Mouse (Mus musculus) kidney, postnatal 25 days (tissue): Measurements from ENCODE around the gene Surf4.

ENCODE experiments used
- DNase-seq, 2 experiments: peaks; one replicate each; pipeline ENCODE4 v3.0.0; 2021; ENCODE audit warnings: mixed read lengths in 2 of 2

The Surf4 gene

GRCm38 (mm10) chr2:26927745-26928476 is 5.8 kb downstream of the Surf4 start:
- DNase-seq = peak; percentile 22 to 66

GRCm38 (mm10) chr2:26921784-26922183 is 11.9 kb downstream of the Surf4 start:
- peak; percentile 56 to 80 for DNase-seq

- DNase-seq = peak; percentile 57 to 86
These were observed 13.4 kb downstream of the Surf4 start for GRCm38 (mm10) chr2:26920190-26920855.

- DNase-seq = no peak
These were observed 14.0 kb downstream of the Surf4 start for GRCm38 (mm10) chr2:26919684-26920083.

- no peak for DNase-seq
These were observed 17.0 kb downstream of the Surf4 start for GRCm38 (mm10) chr2:26916738-26917137.

GRCm38 (mm10) chr2:26915927-26916728 is 17.6 kb downstream of the Surf4 start, which contains the start of the genes Surf2 and Surf1:
Surf2 (plus strand) TSS chr2:26916367.
Surf1 (minus strand) TSS chr2:26916530.
- DNase-seq = peak; percentile 85 to 92

- no peak for DNase-seq
These were observed 19.4 kb downstream of the Surf4 start for GRCm38 (mm10) chr2:26914148-26914941.

GRCm38 (mm10) chr2:26913416-26914147 is 20.1 kb downstream of the Surf4 start:
- DNase-seq = no peak

GRCm38 (mm10) chr2:26912253-26912770 is 21.4 kb downstream of the Surf4 start:
- DNase-seq = no peak

GRCm38 (mm10) chr2:26910994-26911765 is 22.5 kb downstream of the Surf4 start:
- peak; percentile 44 to 71 for DNase-seq

GRCm38 (mm10) chr2:26910124-26910993 is 23.4 kb downstream of the Surf4 start, which contains the start of the genes Med22 and Rpl7a:
Med22 (minus strand) TSS chr2:26910677.
Rpl7a (plus strand) TSS chr2:26910764.
- DNase-seq = peak; percentile 100

GRCm38 (mm10) chr2:26909387-26909784 is 24.3 kb downstream of the Surf4 start:
- DNase-seq = no peak

- peak in 1 of 2 experiments; percentile 25 for DNase-seq
These were observed 24.9 kb downstream of the Surf4 start for GRCm38 (mm10) chr2:26908710-26909386.

- DNase-seq = peak; percentile 71 to 72
These were observed 26.6 kb downstream of the Surf4 start for GRCm38 (mm10) chr2:26907109-26907508.

GRCm38 (mm10) chr2:26906431-26906830 is 27.3 kb downstream of the Surf4 start:
- peak in 1 of 2 experiments; percentile 12 for DNase-seq

- DNase-seq = peak in 1 of 2 experiments; percentile 16
These were observed 27.8 kb downstream of the Surf4 start for GRCm38 (mm10) chr2:26905936-26906335.

- DNase-seq = no peak
These were observed 30.4 kb downstream of the Surf4 start for GRCm38 (mm10) chr2:26903311-26903710.

GRCm38 (mm10) chr2:26902467-26903220 is 31.1 kb downstream of the Surf4 start, which contains the start of gene Surf6:
Surf6 (minus strand) TSS chr2:26902879.
- peak; percentile 96 to 99 for DNase-seq
